Mouse (Mus musculus) stomach, embryonic 15.5 days (tissue): ENCODE results near the gene Bcat2. TPM values are rescaled to one million over a fixed set of nuclear protein-coding genes. Genes with fewer than 3 reads are reported as not detected.

Experiments
- ATAC-seq: fragments of 200-750 bp; cut with Nextera tagmentation; 2 replicates; pipeline ENCODE4 v1.8.0; 2017; ENCODE audit warnings: low read depth, moderate number of reproducible peaks, moderate TSS enrichment; ENCODE audit not compliant: insufficient read depth, low FRiP score
- H3K27ac ChIP-seq: fragments of 300-500 bp; sonication (generic); 2 replicates; pipeline ENCODE4 v1.5.1; 2015; ENCODE audit warnings: mild to moderate bottlenecking, inconsistent platforms
- H3K27me3 ChIP-seq: fragments of 300-500 bp; sonication (generic); replicated peaks from 2 replicates; pipeline ENCODE4 v1.6.1; 2015; ENCODE audit warnings: inconsistent platforms
- H3K36me3 ChIP-seq: fragments of 300-500 bp; sonication (generic); 2 replicates; pipeline ENCODE4 v1.6.1; 2015; ENCODE audit warnings: inconsistent platforms
- H3K4me1 ChIP-seq: fragments of 300-500 bp; sonication (generic); 2 replicates; pipeline ENCODE4 v1.6.1; 2015; ENCODE audit warnings: inconsistent platforms
- H3K4me2 ChIP-seq: fragments of 300-500 bp; sonication (generic); 2 replicates; pipeline ENCODE4 v1.6.1; 2015; ENCODE audit warnings: mild to moderate bottlenecking, inconsistent platforms
- H3K4me3 ChIP-seq: fragments of 300-500 bp; sonication (generic); replicated peaks from 2 replicates; pipeline ENCODE4 v1.5.1; 2015; ENCODE audit warnings: inconsistent platforms
- H3K9ac ChIP-seq: fragments of 300-500 bp; sonication (generic); 2 replicates; pipeline ENCODE4 v1.6.1; 2015; ENCODE audit warnings: inconsistent platforms
- H3K9me3 ChIP-seq: fragments of 300-500 bp; sonication (generic); 2 replicates; pipeline ENCODE4 v1.6.1; 2016; ENCODE audit warnings: inconsistent platforms
- WGBS: fragments of 180-500 bp; shearing (Covaris S2); methylation state at CpG from one replicate; pipeline ENCODE4 v1.1.7; 2015; 5-methylcytosine and 5-hydroxymethylcytosine counted together
- polyA plus RNA-seq: library from polyadenylated mRNA; unstranded; fragments of >200 nt; fragmentation: Nextera tagmentation; extraction: Ambion mirVana; gene quantifications from 2 replicates; pipeline ENCODE4 v1.2.1, GENCODE M21; 2015

Bcat2 gene
- polyA plus RNA-seq, 1 experiment from 2014 or later, result 78.8 TPM

DNA sequence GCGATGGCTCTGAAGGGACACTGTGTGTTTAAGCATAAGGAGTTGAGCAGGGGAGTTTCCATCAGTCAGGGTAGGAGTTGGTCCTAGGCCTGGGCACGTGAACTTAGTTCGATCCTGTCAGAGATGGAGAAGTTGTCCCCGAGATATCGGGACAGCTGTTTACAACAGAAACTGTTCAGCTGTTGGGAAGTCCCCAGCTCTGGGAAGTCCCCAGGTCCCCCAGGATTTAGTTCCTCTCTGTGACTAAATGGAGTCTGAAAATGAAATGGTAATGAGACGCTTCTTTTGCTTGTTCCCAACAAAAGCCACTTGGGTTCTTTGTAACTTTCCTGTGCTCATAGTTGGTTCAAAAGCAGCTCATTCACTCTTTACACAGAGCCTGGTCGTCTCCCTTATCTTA, 21.9 kb downstream of the Bcat2 start:
- H3K27me3 ChIP-seq, result no peaks in the 10 kb centered on the region
- ATAC-seq, result no peak
- H3K4me3 ChIP-seq, result no peak overlapping the region
- no peak overlapping the region for H3K4me2 ChIP-seq
- peaks cover 3% of the 10 kb centered on the region; the same call in 1 of the 2 replicates for H3K4me1 ChIP-seq
- no peak overlapping the region for H3K27ac ChIP-seq
- no peak overlapping the region for H3K9ac ChIP-seq
- 66% methylated on average over 7 of the region's 7 CpGs for WGBS
- H3K9me3 ChIP-seq, result no peaks in the 10 kb centered on the region
- H3K36me3 ChIP-seq, result no peaks in the 10 kb centered on the region

DNA sequence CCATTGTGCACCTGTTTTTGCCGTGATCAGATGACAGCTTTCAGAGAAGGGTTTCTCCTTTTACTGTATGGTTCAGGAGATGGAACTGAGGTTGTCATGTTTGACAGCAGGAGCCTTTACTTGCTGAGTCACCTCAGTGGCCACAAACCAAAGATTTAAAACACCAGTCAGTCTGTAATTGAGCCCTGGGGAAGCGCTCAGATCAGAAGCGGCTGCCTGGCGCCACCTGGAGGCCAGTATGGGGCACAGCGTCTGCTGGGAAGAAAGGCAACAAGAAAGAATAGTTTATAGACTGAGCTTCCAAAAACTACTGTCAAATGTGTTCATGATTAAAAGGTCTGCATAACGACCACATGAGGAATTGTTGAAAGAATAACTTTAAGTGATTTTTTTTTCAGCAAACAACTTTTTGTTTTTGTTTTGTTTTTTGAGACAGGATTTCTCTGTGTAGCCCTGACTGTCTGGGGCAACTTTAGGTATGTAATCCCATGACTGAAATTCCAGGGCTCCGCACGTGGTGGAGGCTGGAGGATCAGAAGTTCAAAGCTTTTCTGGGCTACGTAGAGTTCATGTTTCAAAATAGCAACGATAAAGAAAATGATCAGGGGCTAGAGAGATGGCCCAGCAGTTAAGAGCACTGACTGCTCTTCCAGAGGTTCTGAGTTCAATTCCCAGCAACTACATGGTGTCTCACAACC, 23.3 kb downstream of the Bcat2 start:
- no peaks in the 10 kb centered on the region for H3K27me3 ChIP-seq
- peaks cover 3% of the 10 kb centered on the region; the same call in 1 of the 2 replicates for H3K4me1 ChIP-seq
- no peak overlapping the region for H3K4me3 ChIP-seq
- H3K36me3 ChIP-seq, result no peaks in the 10 kb centered on the region
- no peak overlapping the region for H3K9ac ChIP-seq
- ATAC-seq, result no peak
- 20% methylated on average over 10 of the region's 10 CpGs for WGBS
- H3K9me3 ChIP-seq, result no peaks in the 10 kb centered on the region
- H3K27ac ChIP-seq, result no peak overlapping the region
- H3K4me2 ChIP-seq, result no peak overlapping the region

DNA sequence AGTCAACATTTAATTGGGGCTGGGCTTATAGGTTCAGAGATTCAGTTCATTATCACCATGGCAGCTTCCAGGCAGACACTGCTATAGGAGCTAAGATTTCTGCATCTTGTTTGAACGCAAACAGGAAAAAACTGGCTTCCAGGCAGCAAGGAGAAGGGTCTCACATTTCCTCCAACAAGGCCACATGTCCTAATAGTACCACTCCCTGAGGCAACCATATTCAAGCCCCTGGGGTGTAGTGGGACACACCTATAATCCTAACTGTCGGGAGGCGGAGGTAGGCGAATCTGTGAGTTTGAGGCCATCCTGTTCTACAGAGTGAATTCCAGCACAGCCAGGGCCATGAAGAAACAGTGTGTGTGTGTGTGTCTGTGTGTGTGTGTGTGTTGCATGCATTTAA, 25.2 kb downstream of the Bcat2 start:
- Histone ChIP-seq H3K36me3 (no peaks in the 10 kb centered on the region), H3K9me3 (no peaks in the 10 kb centered on the region), H3K9ac (no peak overlapping the region), H3K4me2 (no peak overlapping the region), H3K27ac (no peak overlapping the region), H3K27me3 (no peaks in the 10 kb centered on the region), H3K4me1 (0 out of 2 replicates have a peak, but pooled peaks cover 3% of the 10 kb centered on the region), H3K4me3 (no peak overlapping the region)
- 80% methylated on average over 4 of the region's 4 CpGs for WGBS
- no peak for ATAC-seq

DNA sequence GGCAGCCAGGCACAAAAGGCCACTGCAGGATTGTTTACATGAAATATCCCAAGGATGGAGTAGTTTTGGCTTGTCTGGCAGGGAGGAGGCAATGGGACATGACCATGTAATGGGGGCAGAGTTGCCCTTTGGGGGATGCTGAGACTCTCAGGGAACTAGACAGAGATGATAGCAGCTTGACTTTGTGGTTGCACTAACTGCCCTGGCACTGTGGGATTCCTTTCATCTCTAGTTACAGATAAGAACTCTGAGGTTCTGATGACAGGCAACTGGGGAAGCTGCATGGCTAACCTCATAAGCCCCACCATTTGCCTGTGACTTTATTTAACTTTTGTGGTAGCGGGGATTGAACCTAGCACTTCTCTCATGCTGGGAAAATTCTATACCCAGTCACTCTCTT, 26.2 kb downstream of the Bcat2 start:
- Histone ChIP-seq H3K4me2 (no peak overlapping the region), H3K27me3 (no peaks in the 10 kb centered on the region), H3K4me3 (no peak overlapping the region), H3K4me1 (0 out of 2 replicates have a peak, but pooled peaks cover 3% of the 10 kb centered on the region), H3K9ac (no peak overlapping the region), H3K36me3 (no peaks in the 10 kb centered on the region), H3K9me3 (no peaks in the 10 kb centered on the region), H3K27ac (no peak overlapping the region)
- 81% methylated on average over 1 of the region's 1 CpGs for WGBS
- no peak for ATAC-seq

DNA sequence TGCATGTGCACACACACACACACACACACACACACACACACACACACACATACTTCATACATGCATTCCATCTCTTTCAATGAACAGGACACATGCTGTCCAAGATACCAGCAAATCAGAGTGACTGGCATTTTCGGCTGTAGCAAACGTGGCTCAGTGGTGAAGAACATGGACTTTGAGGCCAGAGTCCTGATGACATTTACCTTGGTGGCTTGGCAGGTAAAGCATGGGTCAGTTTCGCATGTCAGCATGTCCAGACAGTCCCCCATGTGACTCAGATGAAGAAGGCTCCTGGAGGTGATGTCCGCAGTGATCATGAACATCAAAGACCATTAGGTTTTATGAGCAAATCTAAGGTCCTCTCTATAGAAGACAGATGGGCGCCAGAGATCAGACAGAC, 27.1 kb downstream of the Bcat2 start:
- Histone ChIP-seq H3K27ac (no peak overlapping the region), H3K9me3 (no peaks in the 10 kb centered on the region), H3K9ac (no peak overlapping the region), H3K4me1 (peaks cover 3% of the 10 kb centered on the region; the same call in 1 of the 2 replicates), H3K4me3 (no peak overlapping the region), H3K27me3 (no peaks in the 10 kb centered on the region), H3K36me3 (no peaks in the 10 kb centered on the region), H3K4me2 (no peak overlapping the region)
- 83% methylated on average over 5 of the region's 5 CpGs for WGBS
- no peak for ATAC-seq

DNA sequence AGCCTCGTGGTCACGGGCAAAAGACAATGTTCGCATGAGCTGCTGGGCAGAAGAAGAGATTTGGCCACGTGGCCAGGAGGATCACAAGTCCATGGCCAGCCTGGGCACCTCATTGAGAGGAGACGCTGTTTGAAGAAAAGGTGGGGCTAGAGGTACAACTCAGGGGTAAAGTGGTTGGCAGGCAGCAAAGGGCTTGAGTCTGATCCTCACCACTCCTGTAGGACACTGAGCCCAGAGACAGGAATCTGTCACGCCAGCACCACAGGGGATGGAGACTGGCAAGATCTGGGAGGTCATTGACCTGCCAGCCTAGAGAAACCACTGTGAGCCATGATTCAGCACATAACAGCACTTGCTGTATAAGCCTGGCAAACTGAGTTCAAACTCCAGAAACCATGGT, 27.6 kb downstream of the Bcat2 start:
- no peak for ATAC-seq
- no peaks in the 10 kb centered on the region for H3K9me3 ChIP-seq
- no peaks in the 10 kb centered on the region for H3K36me3 ChIP-seq
- H3K9ac ChIP-seq, result no peak overlapping the region
- no peak overlapping the region for H3K4me3 ChIP-seq
- no peak overlapping the region for H3K27ac ChIP-seq
- no peaks in the 10 kb centered on the region for H3K27me3 ChIP-seq
- H3K4me2 ChIP-seq, result no peak overlapping the region
- peaks cover 3% of the 10 kb centered on the region; the same call in 1 of the 2 replicates for H3K4me1 ChIP-seq
- WGBS, result 93% methylated on average over 6 of the region's 6 CpGs

DNA sequence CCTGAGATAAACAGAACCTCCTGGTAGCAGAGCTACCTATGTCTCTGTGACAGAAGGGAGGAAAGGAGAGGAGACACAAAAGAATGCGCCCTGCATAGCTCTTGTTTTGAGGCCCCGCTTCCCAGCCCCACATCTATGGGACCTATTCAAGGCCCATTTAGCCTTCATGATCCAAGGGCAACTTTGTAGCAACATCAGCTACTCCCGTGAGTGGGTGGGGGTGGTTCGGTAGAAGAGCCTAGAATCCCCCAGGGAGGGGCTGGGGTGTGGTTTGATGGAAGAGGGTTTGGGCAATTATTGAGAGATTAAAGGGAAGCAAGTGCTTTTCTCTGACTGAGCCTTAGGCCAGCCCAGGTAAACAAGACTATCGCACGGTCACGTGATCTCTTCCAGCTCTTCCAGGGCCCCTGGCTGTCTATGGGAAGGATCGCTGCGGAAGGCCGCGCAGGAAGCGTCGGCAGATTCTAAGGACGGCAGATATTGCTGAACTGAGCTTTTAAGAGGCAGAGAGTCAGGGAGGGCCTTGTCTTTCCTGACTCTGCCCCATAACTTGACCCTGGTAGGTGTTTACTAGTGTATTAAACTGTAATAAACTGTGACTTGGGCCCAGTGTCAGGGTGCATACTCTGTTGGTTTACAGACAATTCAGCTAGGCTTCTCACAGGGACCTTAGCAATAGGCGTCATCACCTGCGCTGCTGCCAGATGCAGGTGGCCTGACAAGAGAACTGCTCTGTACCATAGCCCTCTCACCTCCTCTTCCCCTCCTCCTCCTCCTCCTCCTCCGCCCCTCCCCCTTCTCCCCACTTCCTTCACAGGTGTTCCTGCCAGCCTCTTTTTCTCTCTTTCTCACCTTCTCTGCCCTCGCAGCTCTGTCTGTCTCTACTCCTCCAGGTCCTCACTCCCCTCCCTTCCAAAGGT, 29.3 kb downstream of the Bcat2 start:
- Histone ChIP-seq H3K9me3 (no peaks in the 10 kb centered on the region), H3K36me3 (no peaks in the 10 kb centered on the region)
- peak; percentile 48; the same call in 1 of the 2 replicates for ATAC-seq

DNA sequence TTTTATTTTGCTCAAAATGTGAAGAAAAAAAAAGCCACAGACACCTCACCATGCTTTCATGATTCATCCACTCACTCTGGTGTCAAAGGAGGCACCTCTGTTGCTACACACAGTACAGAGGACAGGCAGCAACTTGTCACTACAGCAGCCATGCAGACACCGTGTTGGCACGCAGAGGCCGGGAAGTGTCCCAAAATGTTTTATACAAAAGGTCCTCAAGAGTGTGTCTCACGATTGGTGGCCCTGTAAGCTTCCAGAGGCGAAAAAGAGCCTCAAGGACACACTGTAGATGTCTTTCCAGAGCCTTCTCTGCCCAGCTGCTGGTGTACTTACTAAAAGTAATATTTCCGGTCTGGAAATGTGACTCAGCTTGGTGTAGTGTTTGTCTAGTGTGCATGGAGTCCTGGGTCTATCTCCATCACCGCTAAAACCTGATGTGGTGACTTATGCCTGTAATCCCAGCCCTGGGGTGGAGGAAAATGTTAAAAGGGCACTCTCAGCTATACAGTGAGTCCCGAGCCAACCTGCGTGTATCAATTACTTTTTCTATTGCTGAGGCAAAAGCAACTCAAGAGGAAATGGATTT, 35.8 kb downstream of the Bcat2 start:
- H3K4me3 ChIP-seq, result no peak overlapping the region
- no peaks in the 10 kb centered on the region for H3K9me3 ChIP-seq
- H3K4me1 ChIP-seq, result no peaks in the 10 kb centered on the region; the same call in 1 of the 2 replicates
- no peak overlapping the region; the same call in 1 of the 2 replicates for H3K4me2 ChIP-seq
- no peak for ATAC-seq
- 68% methylated on average over 9 of the region's 9 CpGs for WGBS
- H3K27me3 ChIP-seq, result no peaks in the 10 kb centered on the region
- no peaks in the 10 kb centered on the region for H3K36me3 ChIP-seq
- H3K9ac ChIP-seq, result no peak overlapping the region
- H3K27ac ChIP-seq, result peak overlapping the region; percentile 67

More for the DNA sequence above, 29.3 kb downstream of the Bcat2 start:
- no peak overlapping the region for H3K9ac ChIP-seq
- 42% methylated on average over 18 of the region's 18 CpGs for WGBS
- no peaks in the 10 kb centered on the region for H3K27me3 ChIP-seq
- H3K4me1 ChIP-seq, result peaks cover 3% of the 10 kb centered on the region; the same call in 1 of the 2 replicates
- H3K4me2 ChIP-seq, result peak overlapping the region; percentile 12; the same call in 1 of the 2 replicates
- H3K27ac ChIP-seq, result no peak overlapping the region
- no peak overlapping the region for H3K4me3 ChIP-seq

DNA sequence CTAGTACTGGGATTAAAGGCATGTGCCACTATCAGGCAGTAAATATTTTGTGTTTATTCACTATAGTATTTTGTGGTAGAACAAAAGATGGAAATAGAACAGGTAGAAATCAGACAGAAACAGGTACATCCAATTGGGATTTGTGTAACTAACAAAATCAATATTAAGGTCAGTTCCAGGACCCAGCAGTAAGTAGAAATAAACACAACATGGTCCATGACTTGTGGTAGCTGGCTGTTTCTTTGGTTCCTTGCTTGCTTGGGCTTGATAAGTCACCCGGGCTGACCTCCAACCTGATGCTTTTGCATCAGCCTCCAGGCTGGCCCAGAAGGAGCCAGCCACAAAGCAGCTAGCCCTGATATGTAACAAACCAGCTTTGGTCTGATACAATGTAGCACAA, 39.6 kb downstream of the Bcat2 start:
- Histone ChIP-seq H3K4me3 (no peak overlapping the region), H3K27ac (no peak overlapping the region), H3K9ac (no peak overlapping the region), H3K27me3 (no peaks in the 10 kb centered on the region), H3K9me3 (no peaks in the 10 kb centered on the region), H3K36me3 (no peaks in the 10 kb centered on the region), H3K4me2 (no peak overlapping the region), H3K4me1 (no peaks in the 10 kb centered on the region)
- no peak for ATAC-seq
- WGBS, result 45% methylated on average over 1 of the region's 1 CpGs

DNA sequence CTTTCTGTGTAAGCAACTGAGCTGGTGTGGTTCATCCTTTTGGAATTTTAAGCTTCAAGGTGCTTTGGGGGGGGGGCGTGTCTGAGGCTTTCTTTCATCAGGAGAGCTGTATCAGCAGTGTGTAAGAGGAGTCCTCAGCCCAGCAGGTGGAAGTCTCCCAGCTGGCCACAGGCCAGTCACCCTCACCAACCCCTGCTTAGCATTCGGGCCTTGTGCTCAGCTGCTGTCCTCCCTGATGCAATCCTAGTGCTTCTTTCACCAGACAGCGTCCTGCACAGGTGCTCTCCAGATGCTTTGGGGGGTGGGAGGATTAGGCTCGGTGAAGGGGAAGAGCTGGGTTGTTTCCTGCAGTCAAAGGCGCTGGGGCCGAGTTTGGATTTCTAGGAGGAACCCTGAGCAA, 46.3 kb downstream of the Bcat2 start:
- H3K4me3 ChIP-seq, result no peak overlapping the region
- H3K27me3 ChIP-seq, result peaks cover 24% of the 10 kb centered on the region
- no peaks in the 10 kb centered on the region for H3K36me3 ChIP-seq
- no peak overlapping the region; the same call in 1 of the 2 replicates for H3K4me2 ChIP-seq
- peaks cover 13% of the 10 kb centered on the region for H3K4me1 ChIP-seq
- WGBS, result 23% methylated on average over 6 of the region's 6 CpGs
- H3K27ac ChIP-seq, result peak overlapping the region; percentile 67; the same call in 1 of the 2 replicates
- ATAC-seq, result 0 out of 2 replicates have a peak, but pooled peaks have one; percentile 51
- no peak overlapping the region for H3K9ac ChIP-seq
- no peaks in the 10 kb centered on the region for H3K9me3 ChIP-seq

DNA sequence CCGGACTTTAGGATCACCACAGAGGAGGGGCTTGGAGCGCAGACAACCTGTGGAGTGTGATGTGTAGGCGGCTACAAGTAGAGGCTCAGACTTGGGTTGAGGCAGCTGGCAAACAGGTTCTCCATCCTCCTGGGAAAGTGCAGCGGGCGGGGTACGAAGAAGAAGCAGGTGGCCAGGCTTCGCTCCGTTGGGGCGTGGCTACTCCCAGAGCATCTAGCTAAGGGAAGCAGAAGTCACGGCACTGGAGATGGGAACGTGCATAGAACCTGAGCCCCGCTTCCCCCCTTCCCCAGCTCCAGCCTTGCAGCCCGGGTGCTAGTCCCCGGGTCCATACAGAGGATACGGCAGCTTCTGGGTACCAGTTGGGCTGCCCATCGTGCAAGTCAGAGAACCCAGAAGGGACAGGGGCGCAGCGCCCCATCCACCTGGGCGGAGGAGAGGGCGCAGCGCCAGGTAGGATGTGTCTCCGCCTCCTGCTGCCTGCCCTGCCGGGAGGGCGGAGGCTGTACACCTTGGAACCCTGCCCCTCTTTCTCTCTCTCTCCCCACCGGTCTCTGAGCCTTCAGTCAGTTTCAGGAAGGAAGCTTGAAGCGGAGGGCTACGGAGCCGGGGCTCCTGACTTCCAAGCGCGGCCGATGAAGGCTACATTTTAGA, 47.2 kb downstream of the Bcat2 start, which contains the start of gene Fut1:
TSS of gene Fut1 (plus strand) at position 248 of the 654 bp plus-strand sequence.
- peak within 1 kb of the TSS; percentile 67 for H3K27ac ChIP-seq
- peak within 1 kb of the TSS; percentile 61 for H3K4me2 ChIP-seq
- H3K27me3 ChIP-seq, result peaks cover 24% of the 10 kb centered on the region
- H3K4me1 ChIP-seq, result peaks cover 13% of the 10 kb centered on the region
- H3K36me3 ChIP-seq, result no peaks in the 10 kb centered on the region
- no peak within 1 kb of the TSS for H3K9ac ChIP-seq
- ATAC-seq, result peak; percentile 64; the same call in 1 of the 2 replicates
- H3K4me3 ChIP-seq, result peak within 1 kb of the TSS; percentile 31
- no peaks in the 10 kb centered on the region for H3K9me3 ChIP-seq
- 4% methylated on average over 30 of the region's 31 CpGs for WGBS
